Mouse (Mus musculus) bone marrow macrophage, adult 2 months (primary cell): Measurements from ENCODE around the gene Tfrc. TPM values are rescaled to one million over a fixed set of nuclear protein-coding genes. Genes with fewer than 3 reads are reported as not detected.

Experiments
- H3K27ac ChIP-seq: 2 replicates; pipeline ENCODE4 v1.5.1; 2012; ENCODE audit warnings: low read depth, low read length; ENCODE audit not compliant: insufficient read depth
- H3K4me1 ChIP-seq: 2 replicates; pipeline ENCODE4 v1.6.1; 2012; ENCODE audit warnings: low read length; ENCODE audit not compliant: control insufficient read depth, insufficient read depth
- H3K4me3 ChIP-seq: 2 replicates; pipeline ENCODE4 v1.5.1; 2012; ENCODE audit warnings: mild to moderate bottlenecking, low read length, moderate library complexity; ENCODE audit not compliant: insufficient read depth
- CTCF ChIP-seq: IDR thresholded peaks from 2 replicates; pipeline ENCODE4 v1.5.1; 2012; ENCODE audit warnings: low read depth, mild to moderate bottlenecking, low read length, moderate library complexity
- POLR2A ChIP-seq: IDR thresholded peaks from 2 replicates; pipeline ENCODE4 v1.6.1; 2012; ENCODE audit warnings: mild to moderate bottlenecking, low read depth, low read length, borderline replicate concordance
- polyA plus RNA-seq: library from polyadenylated mRNA; stranded (reverse); fragments of >200 nt; gene quantifications from 2 replicates; pipeline ENCODE4 v1.2.4, GENCODE M21; 2012; ENCODE audit not compliant: missing spikeins, insufficient read depth, insufficient read length

The Tfrc gene
- polyA plus RNA-seq, 1 experiment, result 45.0 TPM

DNA sequence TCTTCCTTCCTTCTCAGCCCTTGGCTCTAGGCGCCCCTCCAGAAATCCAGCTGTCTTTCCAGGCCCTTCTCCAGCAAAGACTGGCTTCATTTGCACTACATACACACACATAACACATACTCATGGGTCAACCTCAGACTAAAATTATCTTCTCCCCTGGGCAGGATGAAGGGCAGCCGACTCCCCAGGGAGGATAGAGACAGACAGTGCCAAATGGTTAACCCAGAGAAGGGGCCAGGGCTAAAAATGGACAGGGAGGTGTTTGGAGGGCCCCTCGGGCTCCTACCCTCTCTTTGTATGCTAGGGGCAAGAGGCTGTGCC, 58.8 kb downstream of the Tfrc start:
- Histone ChIP-seq H3K4me1 (peaks cover 22% of the 10 kb centered on the region), H3K27ac (no peak overlapping the region), H3K4me3 (no peak overlapping the region)
- TF ChIP-seq CTCF, result no peak
- TF ChIP-seq POLR2A, result no peak

DNA sequence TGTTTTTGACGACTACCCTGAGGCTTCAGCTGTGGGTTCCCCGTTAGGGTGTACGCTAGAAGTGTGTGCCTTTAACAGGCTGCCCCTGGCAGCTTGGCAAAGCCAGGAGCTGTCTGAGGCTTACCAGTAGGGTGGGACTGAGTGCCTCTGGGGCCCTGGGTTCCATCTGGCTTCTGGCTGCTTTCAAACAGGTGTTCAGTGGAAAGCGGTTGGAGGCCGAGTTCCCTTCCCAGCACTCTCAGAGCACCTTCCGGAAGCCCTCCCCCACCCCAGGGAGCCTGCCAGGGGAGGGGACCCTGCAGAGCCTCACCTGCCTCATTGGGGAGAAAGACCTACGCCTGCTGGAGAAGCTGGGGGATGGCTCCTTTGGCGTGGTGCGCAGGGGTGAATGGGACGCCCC, 59.3 kb downstream of the Tfrc start:
- Histone ChIP-seq H3K27ac (no peak overlapping the region), H3K4me1 (peaks cover 22% of the 10 kb centered on the region), H3K4me3 (no peak overlapping the region)
- no peak for TF ChIP-seq CTCF
- no peak for TF ChIP-seq POLR2A

DNA sequence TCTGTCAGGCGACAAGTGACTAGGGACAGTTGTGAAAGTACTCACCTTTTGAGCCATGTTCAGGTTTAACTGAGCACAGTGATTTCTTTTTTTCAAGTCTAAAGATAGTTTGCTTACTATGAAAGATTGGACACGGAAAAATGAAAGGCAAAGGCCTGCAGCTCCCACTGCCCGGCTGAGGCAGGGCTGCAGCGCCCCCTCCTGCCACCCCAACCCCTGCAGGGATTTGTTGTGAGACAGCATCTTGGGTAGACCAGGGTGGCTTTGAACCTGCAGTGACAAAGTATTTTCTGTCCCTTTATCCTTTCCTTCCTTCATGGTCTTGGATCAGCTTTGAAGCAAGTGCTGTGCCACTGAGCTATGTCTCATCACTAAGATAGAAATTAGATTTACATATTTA, 59.8 kb downstream of the Tfrc start:
- Histone ChIP-seq H3K4me1 (peaks cover 22% of the 10 kb centered on the region), H3K4me3 (no peak overlapping the region), H3K27ac (no peak overlapping the region)
- TF ChIP-seq CTCF, result no peak

DNA sequence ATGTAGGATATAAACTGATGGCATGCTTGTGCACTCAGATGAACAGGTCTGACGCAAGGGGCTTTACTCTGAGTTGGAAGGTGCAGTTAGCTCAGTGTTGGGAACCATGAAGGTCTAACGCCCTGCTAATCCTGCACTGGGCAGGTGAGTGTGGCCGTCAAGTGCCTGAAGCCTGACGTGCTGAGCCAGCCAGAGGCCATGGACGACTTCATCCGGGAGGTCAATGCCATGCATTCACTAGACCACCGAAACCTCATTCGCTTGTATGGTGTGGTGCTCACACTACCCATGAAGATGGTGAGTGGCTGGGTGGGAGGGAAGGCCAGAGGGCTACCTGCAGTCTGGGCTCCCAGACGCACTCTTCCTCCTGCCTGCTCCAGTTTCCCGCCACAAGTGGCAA, 60.5 kb downstream of the Tfrc start:
- Histone ChIP-seq H3K4me3 (no peak overlapping the region), H3K27ac (no peak overlapping the region), H3K4me1 (peaks cover 22% of the 10 kb centered on the region)
- TF ChIP-seq POLR2A, result no peak
- no peak for TF ChIP-seq CTCF

DNA sequence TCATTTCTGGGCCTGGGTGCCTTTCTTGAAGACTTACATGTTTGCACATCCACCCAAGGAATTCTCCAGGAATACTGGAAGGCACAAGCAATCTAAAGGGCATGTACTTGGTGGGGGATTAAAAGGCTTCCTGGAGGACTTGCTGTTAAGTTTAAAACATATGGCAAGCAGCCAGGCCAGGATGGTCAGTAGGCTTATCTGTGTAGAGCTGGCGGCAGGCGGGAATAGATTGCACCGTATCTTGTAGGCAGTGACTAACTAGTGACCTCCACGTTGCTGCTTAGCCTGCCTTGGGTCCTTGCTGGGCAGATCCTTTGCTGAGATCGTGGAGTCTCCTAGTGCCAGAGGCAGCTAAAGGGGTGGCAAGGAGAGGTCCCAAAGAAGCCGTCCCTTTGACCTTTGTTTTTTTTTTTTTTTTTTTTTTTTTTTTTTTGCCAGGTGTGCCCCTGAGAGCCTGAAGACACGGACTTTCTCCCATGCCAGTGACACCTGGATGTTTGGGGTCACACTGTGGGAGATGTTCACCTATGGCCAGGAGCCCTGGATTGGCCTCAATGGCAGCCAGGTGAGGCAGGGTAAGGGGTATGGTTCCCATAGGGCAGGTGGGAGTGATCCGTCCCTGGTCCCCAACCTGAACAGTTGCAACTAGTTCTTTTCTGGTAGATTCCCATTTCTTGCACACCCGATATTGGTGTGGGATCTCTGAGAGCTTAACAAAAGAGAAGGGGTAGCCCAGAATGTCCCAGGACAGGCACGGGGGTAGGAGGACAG, 61.8 kb downstream of the Tfrc start:
- H3K27ac ChIP-seq, result no peak overlapping the region
- TF ChIP-seq POLR2A (no peak), CTCF (no peak)
- no peak overlapping the region for H3K4me3 ChIP-seq
- peaks cover 15% of the 10 kb centered on the region for H3K4me1 ChIP-seq

DNA sequence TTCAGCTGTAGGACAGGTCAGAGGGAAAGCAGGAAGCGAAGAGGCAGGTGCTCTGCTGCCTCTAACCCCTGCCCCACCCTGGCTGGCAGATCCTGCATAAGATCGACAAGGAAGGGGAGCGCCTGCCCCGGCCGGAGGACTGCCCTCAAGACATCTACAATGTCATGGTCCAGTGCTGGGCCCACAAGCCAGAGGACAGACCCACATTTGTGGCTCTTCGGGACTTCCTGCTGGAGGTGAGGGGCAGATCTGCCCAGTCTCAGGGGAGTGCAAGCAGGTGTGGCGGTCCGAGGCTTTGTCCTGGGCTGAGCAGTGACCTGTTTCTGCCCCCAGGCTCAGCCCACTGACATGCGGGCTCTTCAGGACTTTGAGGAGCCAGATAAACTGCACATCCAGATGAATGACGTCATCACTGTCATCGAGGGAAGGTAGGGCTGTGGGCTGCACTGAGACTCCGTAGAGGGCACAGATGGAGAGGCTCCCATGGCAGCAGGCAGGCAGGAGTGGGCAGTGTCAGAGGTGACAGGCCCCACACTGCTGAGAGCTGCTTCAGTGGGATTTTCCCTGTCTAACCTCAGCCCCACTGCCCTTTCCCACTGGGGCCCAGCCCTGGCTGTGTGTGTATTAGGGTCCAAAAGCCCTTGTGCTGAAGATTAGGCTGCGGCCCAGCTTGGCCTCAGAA, 62.6 kb downstream of the Tfrc start:
- peaks cover 8% of the 10 kb centered on the region for H3K4me1 ChIP-seq
- H3K4me3 ChIP-seq, result no peak overlapping the region

DNA sequence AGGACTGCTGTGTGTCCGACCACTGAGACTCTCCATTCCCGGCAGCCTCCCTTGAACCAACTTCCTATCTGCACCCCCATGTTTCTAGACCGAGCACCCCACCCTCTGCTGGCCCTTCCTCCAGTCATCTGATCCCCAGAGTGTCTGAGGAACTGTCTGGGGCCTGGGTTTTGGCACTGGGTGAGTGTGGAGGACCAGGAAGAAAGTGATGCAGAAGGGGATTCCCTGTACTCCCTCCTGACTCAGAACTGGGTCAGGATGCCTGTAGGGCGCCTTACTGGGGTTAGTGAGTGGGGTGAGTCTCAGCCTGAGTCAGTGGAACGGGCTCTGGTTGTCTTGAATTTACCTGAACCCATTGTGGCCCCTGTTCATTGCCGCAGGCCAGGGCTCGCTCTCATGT, 63.5 kb downstream of the Tfrc start:
- H3K4me3 ChIP-seq, result no peak overlapping the region
- peaks cover under 1% of the 10 kb centered on the region; the same call in 1 of the 2 replicates for H3K4me1 ChIP-seq
- no peak overlapping the region for H3K27ac ChIP-seq
- TF ChIP-seq POLR2A, result no peak
- no peak for TF ChIP-seq CTCF

More for the DNA sequence above, 62.6 kb downstream of the Tfrc start:
- no peak for TF ChIP-seq CTCF
- no peak for TF ChIP-seq POLR2A
- H3K27ac ChIP-seq, result no peak overlapping the region

DNA sequence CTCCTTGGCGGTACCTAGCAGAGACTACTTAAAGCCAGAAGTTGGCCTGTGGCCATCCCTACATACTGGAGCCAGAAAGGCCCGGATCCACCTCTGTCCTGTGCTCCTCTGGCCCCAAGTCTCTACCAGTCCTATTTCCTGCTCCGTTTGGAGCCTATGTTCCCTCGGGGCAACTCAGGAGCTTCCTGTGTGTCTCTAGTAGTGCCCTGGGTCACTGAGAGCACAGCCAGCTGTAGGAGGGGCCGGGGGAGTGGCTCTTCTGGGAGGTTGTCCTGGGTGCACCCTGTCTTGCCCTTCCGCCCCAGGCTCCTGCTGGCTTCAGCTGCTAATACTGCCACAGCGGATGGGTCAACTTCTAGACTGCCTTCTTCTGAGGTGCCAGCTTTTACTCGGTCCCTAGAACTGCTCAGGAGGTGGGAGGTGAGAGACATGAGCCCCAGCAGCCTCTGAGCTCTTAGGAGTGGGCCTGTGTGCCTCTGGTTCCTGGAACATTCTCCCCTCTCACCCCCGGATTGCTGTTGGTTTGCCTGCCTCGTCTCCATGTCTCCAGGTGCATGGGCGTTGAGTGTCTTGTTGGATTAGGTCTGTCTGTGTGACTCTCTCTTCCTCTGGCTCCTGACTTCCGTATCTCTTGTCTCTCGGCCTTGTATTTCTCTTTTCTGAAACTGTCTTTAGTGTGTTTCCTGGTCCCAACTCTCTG, 64.3 kb downstream of the Tfrc start:
- TF ChIP-seq POLR2A, result no peak
- no peak for TF ChIP-seq CTCF
- no peaks in the 10 kb centered on the region for H3K4me1 ChIP-seq
- no peak overlapping the region for H3K4me3 ChIP-seq
- H3K27ac ChIP-seq, result no peak overlapping the region

DNA sequence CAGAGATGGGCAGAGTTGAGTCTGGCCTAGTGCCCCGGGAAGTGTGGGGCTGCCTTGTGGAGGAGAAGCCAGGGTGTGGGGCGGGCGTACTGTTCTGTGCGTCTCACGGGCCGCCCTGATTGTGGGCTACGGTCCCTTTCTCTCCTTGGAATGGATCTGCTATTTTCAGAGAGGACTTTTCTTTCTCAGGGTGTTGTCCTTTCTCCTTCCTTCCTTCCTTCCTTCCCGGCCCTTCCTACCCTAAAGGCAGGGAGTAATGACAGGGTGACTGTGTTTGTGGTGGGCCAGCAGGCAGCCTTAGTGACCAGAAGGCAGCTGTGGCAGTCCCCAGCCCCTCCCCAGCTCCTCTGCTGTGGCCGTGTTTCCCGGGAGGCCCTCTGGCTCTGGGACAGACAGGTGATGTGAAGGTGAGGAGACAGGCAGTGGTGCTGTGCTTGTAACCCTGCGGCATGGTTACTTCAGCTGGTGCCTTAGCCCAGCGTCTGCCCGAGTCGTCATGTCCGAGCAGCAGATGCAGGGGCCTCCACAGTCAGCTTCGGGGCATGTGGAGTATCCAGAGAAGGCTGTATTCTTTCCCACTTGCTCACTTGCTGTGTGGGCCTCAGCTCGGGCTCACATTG, 65.5 kb downstream of the Tfrc start:
- H3K4me3 ChIP-seq, result no peak overlapping the region
- TF ChIP-seq POLR2A (no peak), CTCF (no peak)
- no peaks in the 10 kb centered on the region for H3K4me1 ChIP-seq
- H3K27ac ChIP-seq, result no peak overlapping the region

DNA sequence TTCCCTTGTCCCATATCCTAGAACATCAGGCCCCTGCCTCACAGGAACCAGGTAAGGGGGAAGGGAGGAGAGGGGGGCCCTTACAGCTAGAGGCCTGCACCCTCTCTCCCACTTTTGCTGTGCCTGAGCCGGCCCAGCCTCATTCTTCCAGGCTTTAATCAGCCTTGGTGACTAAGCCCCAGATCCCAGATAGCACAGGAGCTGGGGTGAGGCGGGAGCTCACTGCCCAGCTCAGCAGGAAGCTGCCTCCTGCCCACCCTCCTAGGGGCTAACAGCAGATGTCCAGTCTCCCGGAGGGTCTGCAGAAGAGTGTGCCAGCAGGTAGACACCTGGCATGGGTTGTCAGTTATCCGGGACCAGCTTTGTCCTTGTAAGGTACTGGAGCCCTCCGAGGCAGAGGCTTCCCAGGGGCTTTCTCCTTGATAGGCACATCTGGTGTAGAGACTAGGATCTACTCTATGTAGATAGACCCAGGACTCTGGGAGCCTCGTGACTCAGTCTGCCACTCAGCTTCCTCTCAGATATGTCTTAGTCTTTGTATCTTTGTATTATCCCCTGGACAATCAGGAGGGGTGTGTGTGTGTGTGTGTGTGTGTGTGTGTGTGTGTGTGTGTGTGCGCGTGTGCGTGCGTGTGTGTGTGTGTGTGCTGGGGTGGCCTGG, 68.5 kb downstream of the Tfrc start:
- H3K4me3 ChIP-seq, result no peak overlapping the region
- no peak for TF ChIP-seq POLR2A
- no peak for TF ChIP-seq CTCF
- no peak overlapping the region for H3K27ac ChIP-seq
- H3K4me1 ChIP-seq, result no peaks in the 10 kb centered on the region
